Mouse (Mus musculus) heart, embryonic 14.5 days (tissue): ENCODE data around the gene Mcpt8. TPM values are rescaled to one million over a fixed set of nuclear protein-coding genes. Genes with fewer than 3 reads are reported as not detected.
"Not testable (repeated sequence)": the region's sequence is repeated elsewhere in the genome, so short reads cannot be mapped to it uniquely, and the experiment has no call there.

Source experiments
- ATAC-seq: fragments of 200-750 bp; cut with Nextera tagmentation; 2 replicates; pipeline ENCODE4 v1.8.0; 2017; ENCODE audit warnings: low read depth, moderate TSS enrichment; ENCODE audit not compliant: insufficient number of reproducible peaks, insufficient read depth, low FRiP score
- H3K27ac ChIP-seq, 2 experiments: fragments of 200-500 bp in 1 of 2; fragments of 300-500 bp in 1 of 2; sonication (generic) in 1 of 2; replicated peaks in 1 of 2; 2 replicates each; pipeline ENCODE4 v1.5.1; 2012 to 2014; ENCODE audit warnings: low read depth in 2 of 2, low read length in 2 of 2, control low read depth in 1 of 2, mild to moderate bottlenecking in 1 of 2, mixed read lengths in 1 of 2; ENCODE audit not compliant: control insufficient read depth in 1 of 2, insufficient read depth in 1 of 2
- H3K27me3 ChIP-seq: fragments of 300-500 bp; sonication (generic); 2 replicates; pipeline ENCODE4 v1.6.1; 2014; ENCODE audit warnings: mild to moderate bottlenecking, low read length, control low read depth; ENCODE audit not compliant: control insufficient read depth, insufficient read depth
- H3K36me3 ChIP-seq: fragments of 300-500 bp; sonication (generic); 2 replicates; pipeline ENCODE4 v1.6.1; 2014; ENCODE audit warnings: mild to moderate bottlenecking, control low read depth, low read length, mixed read lengths; ENCODE audit not compliant: control insufficient read depth, insufficient read depth
- H3K4me1 ChIP-seq, 2 experiments: fragments of 200-500 bp in 1 of 2; fragments of 300-500 bp in 1 of 2; sonication (generic) in 1 of 2; 2 replicates each; pipeline ENCODE4 v1.6.1; 2012 to 2014; ENCODE audit warnings: low read length in 2 of 2, control low read depth in 1 of 2, mixed read lengths in 1 of 2; ENCODE audit not compliant: control insufficient read depth in 2 of 2, insufficient read depth in 2 of 2
- H3K4me2 ChIP-seq: fragments of 300-500 bp; sonication (generic); 2 replicates; pipeline ENCODE4 v1.6.1; 2014; ENCODE audit warnings: mild to moderate bottlenecking, low read length
- H3K4me3 ChIP-seq, 2 experiments: fragments of 200-500 bp in 1 of 2; fragments of 300-500 bp in 1 of 2; sonication (generic) in 1 of 2; 2 replicates each; pipeline ENCODE4 v1.5.1; 2012 to 2014; ENCODE audit warnings: low read length in 2 of 2, mild to moderate bottlenecking in 2 of 2, control low read depth in 1 of 2, low read depth in 1 of 2, moderate library complexity in 1 of 2; ENCODE audit not compliant: control insufficient read depth in 1 of 2, insufficient read depth in 1 of 2
- H3K9ac ChIP-seq: fragments of 300-500 bp; sonication (generic); 2 replicates; pipeline ENCODE4 v1.6.1; 2014; ENCODE audit warnings: mild to moderate bottlenecking, low read length
- H3K9me3 ChIP-seq: fragments of 300-500 bp; sonication (generic); 2 replicates; pipeline ENCODE4 v1.6.1; 2016; ENCODE audit warnings: low read length, control low read depth; ENCODE audit not compliant: control insufficient read depth
- WGBS: fragments of 180-500 bp; shearing (Covaris S2); extraction: QIAGEN DNeasy Blood & Tissue Kit; methylation state at CpG from one replicate; pipeline ENCODE4 v1.1.7; 2014; 5-methylcytosine and 5-hydroxymethylcytosine counted together
- microRNA-seq: library from miRNA; unstranded; fragments of <30 nt; microRNA quantifications from one replicate; pipeline ENCODE4, GENCODE M21; 2016
- polyA plus RNA-seq: library from polyadenylated mRNA; unstranded; fragments of >200 nt; fragmentation: Nextera tagmentation; extraction: Ambion mirVana; gene quantifications from 2 replicates; pipeline ENCODE4 v1.2.1, GENCODE M21; 2014

Mcpt8 gene
- polyA plus RNA-seq, 1 experiment from 2014 or later = 0.42 TPM

- ATAC-seq = no peak
- H3K4me2 ChIP-seq = no peak overlapping the region
- no peak overlapping the region for H3K9ac ChIP-seq
- H3K36me3 ChIP-seq = no peaks in the 10 kb centered on the region
- 89% methylated on average over 4 of the region's 4 CpGs for WGBS
- no peaks in the 10 kb centered on the region for H3K4me1 ChIP-seq
- H3K4me3 ChIP-seq = no peak overlapping the region
- H3K9me3 ChIP-seq = no peaks in the 10 kb centered on the region
- no peak overlapping the region for H3K27ac ChIP-seq
- no peaks in the 10 kb centered on the region for H3K27me3 ChIP-seq
These were observed 3.1 kb downstream of the Mcpt8 start for GRCm38 (mm10) chr14:56082016-56082415.

- H3K4me3 ChIP-seq, ATAC-seq, H3K36me3 ChIP-seq, H3K27me3 ChIP-seq, H3K27ac ChIP-seq, H3K4me2 ChIP-seq, H3K9me3 ChIP-seq, H3K4me1 ChIP-seq, H3K9ac ChIP-seq: not testable (repeated sequence)
- 44% methylated on average over 3 of the region's 3 CpGs for WGBS
These were observed 22.9 kb downstream of the Mcpt8 start, which contains the start of gene Mcpt4 for GRCm38 (mm10) chr14:56062213-56062612. Mcpt4 (minus strand) TSS chr14:56062313.

- no peaks in the 10 kb centered on the region for H3K27me3 ChIP-seq
- no peaks in the 10 kb centered on the region for H3K9me3 ChIP-seq
- no peak for ATAC-seq
- H3K9ac ChIP-seq = no peak overlapping the region
- WGBS = 30% methylated on average over 4 of the region's 4 CpGs
- no peak overlapping the region for H3K4me2 ChIP-seq
- no peaks in the 10 kb centered on the region for H3K36me3 ChIP-seq
- peaks cover 5 to 9% of the 10 kb centered on the region in 2 experiments; a peak in 3 of 4 replicates for H3K4me1 ChIP-seq
- H3K27ac ChIP-seq = peak overlapping the region in 1 of 2 experiments; percentile 34; a peak in 1 of 4 replicates
- no peak overlapping the region for H3K4me3 ChIP-seq
These were observed 27.4 kb downstream of the Mcpt8 start for GRCm38 (mm10) chr14:56057722-56058121.

GRCm38 (mm10) chr14:56055408-56055807, 29.7 kb downstream of the Mcpt8 start:
- Histone ChIP-seq H3K9me3 (no peaks in the 10 kb centered on the region), H3K27me3 (no peaks in the 10 kb centered on the region), H3K36me3 (no peaks in the 10 kb centered on the region), H3K9ac (no peak overlapping the region), H3K4me2 (no peak overlapping the region), H3K27ac (peak overlapping the region in 1 of 2 experiments; percentile 19; a peak in 1 of 4 replicates), H3K4me3 (no peak overlapping the region), H3K4me1 (peaks cover 5 to 9% of the 10 kb centered on the region in 2 experiments; a peak in 3 of 4 replicates)
- WGBS = 53% methylated on average over 3 of the region's 3 CpGs
- ATAC-seq = no peak

GRCm38 (mm10) chr14:56041792-56042191, 43.3 kb downstream of the Mcpt8 start, which contains the start of gene Mcpt2:
Mcpt2 (plus strand) TSS chr14:56042041.
- ATAC-seq, H3K27ac ChIP-seq, H3K27me3 ChIP-seq, H3K4me3 ChIP-seq, H3K9me3 ChIP-seq, H3K36me3 ChIP-seq, H3K4me1 ChIP-seq, H3K9ac ChIP-seq, H3K4me2 ChIP-seq: not testable (repeated sequence)
- 20% methylated on average over 1 of the region's 1 CpGs for WGBS

GRCm38 (mm10) chr14:56034433-56034832, 50.6 kb downstream of the Mcpt8 start:
- Histone ChIP-seq H3K9ac (no peak overlapping the region), H3K27me3 (no peaks in the 10 kb centered on the region), H3K4me3 (no peak overlapping the region), H3K27ac (no peak overlapping the region), H3K36me3 (no peaks in the 10 kb centered on the region), H3K4me2 (no peak overlapping the region), H3K9me3 (no peaks in the 10 kb centered on the region), H3K4me1 (no peaks in the 10 kb centered on the region)
- 61% methylated on average over 2 of the region's 2 CpGs for WGBS
- ATAC-seq = no peak

Small RNAs within 50 kb of the gene (microRNA-seq; reads per million reads assigned to microRNA genes)
- gene Mir6949 = not detected

Other genes with a start within 250 kb of the Mcpt8 start
- gene Nynrin, start 231.3 kb downstream of the Mcpt8 start, polyA plus RNA-seq = 11.0 and 12.4 TPM in 2 replicates
- gene Cbln3, start 200.9 kb downstream of the Mcpt8 start, polyA plus RNA-seq = 0.24 and 0.61 TPM in 2 replicates
- gene Khnyn, start 200.3 kb downstream of the Mcpt8 start, polyA plus RNA-seq = 5.7 and 6.1 TPM in 2 replicates
- gene Sdr39u1, start 185.0 kb downstream of the Mcpt8 start, polyA plus RNA-seq = 51.6 and 52.1 TPM in 2 replicates
- gene Cma1, start 140.6 kb downstream of the Mcpt8 start, polyA plus RNA-seq = 2.6 and 3.5 TPM in 2 replicates
- gene Cma2, start 134.3 kb downstream of the Mcpt8 start, polyA plus RNA-seq = not detected in 2 replicates
- gene Mcpt1, start 67.3 kb downstream of the Mcpt8 start, polyA plus RNA-seq = not detected in 2 replicates
- not detected in 2 replicates for gene Mcpt9, start 54.8 kb downstream of the Mcpt8 start, polyA plus RNA-seq
- not detected in 2 replicates for gene Mcpt2, start 43.2 kb downstream of the Mcpt8 start, polyA plus RNA-seq
- gene Mcpt4, start 23.0 kb downstream of the Mcpt8 start, polyA plus RNA-seq = 0.49 and 0.90 TPM in 2 replicates
- gene Ctsg, start 17.3 kb upstream of the Mcpt8 start, polyA plus RNA-seq = 0.40 and 0.41 TPM in 2 replicates
- gene Gzme, start 35.4 kb upstream of the Mcpt8 start, polyA plus RNA-seq = not detected in 2 replicates
- gene Gzmd, start 47.3 kb upstream of the Mcpt8 start, polyA plus RNA-seq = not detected in 2 replicates
- gene Gzmg, start 74.3 kb upstream of the Mcpt8 start, polyA plus RNA-seq = not detected in 2 replicates
- not detected in 2 replicates for gene Gzmn, start 89.3 kb upstream of the Mcpt8 start, polyA plus RNA-seq
- gene Gzmf, start 126.1 kb upstream of the Mcpt8 start, polyA plus RNA-seq = not detected in 2 replicates
- not detected in 2 replicates for gene Gzmc, start 149.4 kb upstream of the Mcpt8 start, polyA plus RNA-seq
- not detected in 2 replicates for gene Gzmb, start 177.0 kb upstream of the Mcpt8 start, polyA plus RNA-seq